Mouse (Mus musculus): ENCODE results near the gene Cst12. TPM values are rescaled to one million over a fixed set of nuclear protein-coding genes. Genes with fewer than 3 reads are reported as not detected.

Gene Cst12
- polyA plus RNA-seq, 1 experiment from 2014 or later = not detected

DNA sequence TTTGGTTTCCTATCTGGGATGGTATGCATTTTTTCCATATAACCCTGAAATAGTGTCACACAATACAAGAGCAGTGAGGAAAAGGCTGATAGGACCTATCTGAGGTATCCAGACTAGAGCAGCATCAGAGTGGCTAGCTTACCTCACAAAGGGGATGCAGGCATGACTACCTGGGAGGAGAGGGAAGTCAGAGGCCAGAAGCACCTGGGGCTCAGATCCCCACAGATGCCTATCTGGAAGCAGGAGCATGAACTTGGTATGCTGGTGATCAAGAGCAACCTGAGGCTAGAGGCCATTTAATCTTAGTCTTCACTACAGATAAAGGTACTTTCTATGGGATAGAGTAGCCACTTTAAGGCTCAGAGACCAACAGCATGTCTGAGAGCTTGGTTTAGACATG is 30.7 kb downstream of the Cst12 start, which contains the start of gene Cst13:
Cst13 (plus strand) TSS at position 173 of the 400 bp plus-strand sequence.
- no peak within 1 kb of the TSS for H3K27ac ChIP-seq (ENCODE audit: low read length)
- no peaks in the 10 kb centered on the region for H3K9me3 ChIP-seq (ENCODE audit: low read length)
- no peaks in the 10 kb centered on the region for H3K36me3 ChIP-seq (ENCODE audit: insufficient read depth, low read length)
- no peak within 1 kb of the TSS for H3K4me2 ChIP-seq (replicated peaks; ENCODE audit: low read depth, low read length)
- no peak within 1 kb of the TSS for H3K4me3 ChIP-seq (ENCODE audit: low read depth, low read length)
- H3K4me1 ChIP-seq (ENCODE audit: insufficient read depth, low read depth, low read length) = no peaks in the 10 kb centered on the region
- DNase-seq (ENCODE audit: low spot score) (no peak), ATAC-seq (no peak)
- TF ChIP-seq CTCF (IDR thresholded peaks at IDR 0.05) (no peak), EP300 (IDR thresholded peaks at IDR 0.05) (no peak)
- H3K9ac ChIP-seq (replicated peaks; ENCODE audit: low read depth) = no peak within 1 kb of the TSS
- H3K27me3 ChIP-seq (replicated peaks; ENCODE audit: insufficient read depth, low read length) = no peaks in the 10 kb centered on the region

DNA sequence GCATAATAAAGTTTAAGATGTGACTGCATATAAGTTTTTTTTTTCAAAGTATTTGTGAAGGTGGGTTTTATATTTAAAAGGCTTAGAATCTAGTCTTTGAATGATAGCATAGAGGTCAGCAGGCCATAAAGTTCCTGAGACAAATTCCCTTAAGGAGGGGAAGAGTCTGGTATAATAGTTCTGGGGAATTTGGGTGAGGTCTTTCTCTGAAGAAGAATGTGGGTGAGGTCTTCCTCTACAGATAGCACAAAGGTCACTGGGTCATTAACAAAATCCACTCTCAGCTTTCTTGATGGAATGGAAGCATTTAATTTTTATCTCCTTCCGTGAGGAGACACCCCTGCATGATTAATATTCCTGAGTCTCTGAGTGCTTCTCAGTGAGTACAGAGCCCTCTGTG is 36.8 kb downstream of the Cst12 start:
- 37% methylated on average over 1 of the region's 1 CpGs for WGBS
- H3K27ac ChIP-seq (ENCODE audit: low read length) = no peak overlapping the region

DNA sequence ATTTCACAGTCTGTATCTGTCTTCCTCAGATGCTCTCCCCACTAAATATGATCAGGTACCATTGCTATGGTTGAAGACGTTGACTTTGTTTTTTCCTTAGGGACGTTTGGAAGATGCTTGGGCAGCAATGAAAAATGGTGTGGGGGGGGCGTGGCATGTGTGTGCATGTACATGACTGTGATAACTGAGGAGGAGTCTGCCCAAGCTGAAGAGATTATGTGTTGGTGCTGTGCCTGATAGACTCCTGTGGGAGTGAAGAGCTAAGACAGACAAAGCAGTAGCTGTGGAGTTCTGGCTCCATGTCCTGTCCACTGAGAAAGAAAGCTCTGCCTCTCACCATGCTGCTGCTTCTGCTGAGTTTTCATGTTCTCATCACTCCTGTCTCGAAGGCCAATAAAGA is 45.8 kb downstream of the Cst12 start, which contains the start of gene Cst9:
Cst9 (plus strand) TSS at position 236 of the 400 bp plus-strand sequence.
- Histone ChIP-seq H3K9ac (replicated peaks; ENCODE audit: low read depth) (no peak within 1 kb of the TSS), H3K4me2 (replicated peaks; ENCODE audit: low read depth, low read length) (no peak within 1 kb of the TSS), H3K27ac (ENCODE audit: low read length) (no peak within 1 kb of the TSS), H3K27me3 (replicated peaks; ENCODE audit: insufficient read depth, low read length) (no peaks in the 10 kb centered on the region), H3K4me3 (ENCODE audit: low read depth, low read length) (no peak within 1 kb of the TSS), H3K4me1 (ENCODE audit: insufficient read depth, low read depth, low read length) (no peaks in the 10 kb centered on the region; the same call in 1 of the 2 replicates), H3K36me3 (ENCODE audit: insufficient read depth, low read length) (no peaks in the 10 kb centered on the region), H3K9me3 (ENCODE audit: low read length) (no peaks in the 10 kb centered on the region)
- 53% methylated on average over 4 of the region's 4 CpGs for WGBS
- no peak for DNase-seq (ENCODE audit: low spot score)
- TF ChIP-seq CTCF (IDR thresholded peaks at IDR 0.05) (no peak), EP300 (IDR thresholded peaks at IDR 0.05) (no peak)
- no peak for ATAC-seq

More for the DNA sequence above, 36.8 kb downstream of the Cst12 start:
- no peak overlapping the region for H3K4me2 ChIP-seq (replicated peaks; ENCODE audit: low read depth, low read length)
- no peaks in the 10 kb centered on the region for H3K9me3 ChIP-seq (ENCODE audit: low read length)
- TF ChIP-seq CTCF (IDR thresholded peaks at IDR 0.05) (no peak), EP300 (IDR thresholded peaks at IDR 0.05) (no peak)
- no peaks in the 10 kb centered on the region for H3K36me3 ChIP-seq (ENCODE audit: insufficient read depth, low read length)
- DNase-seq (ENCODE audit: low spot score) (no peak), ATAC-seq (no peak)
- H3K4me3 ChIP-seq (ENCODE audit: low read depth, low read length) = no peak overlapping the region
- no peaks in the 10 kb centered on the region for H3K27me3 ChIP-seq (replicated peaks; ENCODE audit: insufficient read depth, low read length)
- no peak overlapping the region for H3K9ac ChIP-seq (replicated peaks; ENCODE audit: low read depth)
- H3K4me1 ChIP-seq (ENCODE audit: insufficient read depth, low read depth, low read length) = no peaks in the 10 kb centered on the region

DNA sequence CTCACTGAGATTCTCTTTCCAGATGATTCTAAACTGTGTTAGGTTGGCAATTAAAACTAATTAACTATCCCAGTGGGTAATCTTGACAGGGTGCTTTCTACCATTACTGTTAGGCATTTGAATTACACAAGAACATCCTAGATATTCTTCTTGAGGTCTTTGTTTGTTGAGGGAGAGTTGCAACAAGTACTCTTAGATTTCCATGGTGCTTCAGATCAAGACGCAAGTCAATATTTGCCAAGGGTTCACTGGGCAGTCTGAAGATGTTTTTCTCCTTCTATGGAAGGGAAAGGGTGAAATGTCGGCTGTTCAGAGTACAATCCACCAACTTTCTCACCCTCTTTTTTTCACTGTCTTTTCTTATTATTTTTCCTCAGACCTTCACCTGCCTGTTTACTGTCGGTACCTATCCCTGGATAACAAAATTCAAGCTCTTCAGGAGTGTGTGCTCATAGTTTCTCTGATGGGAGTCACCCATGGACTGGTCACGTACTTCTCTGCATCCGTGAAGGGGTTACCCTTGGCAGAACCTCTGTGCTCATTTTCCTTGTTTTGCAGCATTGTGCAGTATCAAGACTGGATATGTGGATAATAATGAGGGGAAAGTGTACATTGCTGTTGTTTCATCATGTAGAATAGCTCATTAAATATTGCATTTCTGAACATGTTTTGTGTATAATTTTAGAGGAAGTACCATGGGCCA is 49.1 kb downstream of the Cst12 start:
- Histone ChIP-seq H3K9me3 (ENCODE audit: low read length) (no peaks in the 10 kb centered on the region), H3K4me1 (ENCODE audit: insufficient read depth, low read depth, low read length) (no peaks in the 10 kb centered on the region; the same call in 1 of the 2 replicates), H3K36me3 (ENCODE audit: insufficient read depth, low read length) (no peaks in the 10 kb centered on the region), H3K27ac (ENCODE audit: low read length) (peak overlapping the region; percentile 57), H3K4me3 (ENCODE audit: low read depth, low read length) (no peak overlapping the region), H3K27me3 (replicated peaks; ENCODE audit: insufficient read depth, low read length) (no peaks in the 10 kb centered on the region), H3K9ac (replicated peaks; ENCODE audit: low read depth) (no peak overlapping the region), H3K4me2 (replicated peaks; ENCODE audit: low read depth, low read length) (no peak overlapping the region)
- DNase-seq (ENCODE audit: low spot score) (peak; percentile 83), ATAC-seq (peak; percentile 88)
- TF ChIP-seq EP300 (IDR thresholded peaks at IDR 0.05) = peak; percentile 77
- no peak for TF ChIP-seq CTCF (IDR thresholded peaks at IDR 0.05)
- WGBS = 47% methylated on average over 5 of the region's 5 CpGs

DNA sequence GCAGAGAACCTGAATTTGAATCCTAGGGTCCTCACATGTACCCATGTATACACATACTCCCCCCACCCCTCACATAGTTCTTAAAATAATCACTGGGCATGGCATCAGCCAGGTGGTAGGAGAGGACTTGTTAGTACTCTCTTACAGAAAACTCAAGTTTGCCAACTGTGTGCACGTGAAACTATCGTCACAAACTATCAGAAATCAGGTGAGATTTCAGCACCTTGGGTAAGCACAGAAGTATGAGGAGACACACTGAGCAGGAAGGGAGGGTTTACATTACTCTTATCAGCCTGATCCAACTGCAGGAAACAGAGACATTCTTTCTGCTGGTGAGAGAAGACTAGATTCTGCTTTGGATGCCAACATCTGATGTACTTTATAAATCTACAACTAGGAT is 50.1 kb downstream of the Cst12 start:
- no peaks in the 10 kb centered on the region for H3K9me3 ChIP-seq (ENCODE audit: low read length)
- TF ChIP-seq CTCF (IDR thresholded peaks at IDR 0.05) = no peak
- peak; percentile 69 for TF ChIP-seq EP300 (IDR thresholded peaks at IDR 0.05)
- no peaks in the 10 kb centered on the region for H3K36me3 ChIP-seq (ENCODE audit: insufficient read depth, low read length)
- H3K4me1 ChIP-seq (ENCODE audit: insufficient read depth, low read depth, low read length) = no peaks in the 10 kb centered on the region; the same call in 1 of the 2 replicates
- ATAC-seq = peak; percentile 68
- H3K27ac ChIP-seq (ENCODE audit: low read length) = peak overlapping the region; percentile 33; the same call in 1 of the 2 replicates
- no peak overlapping the region for H3K9ac ChIP-seq (replicated peaks; ENCODE audit: low read depth)
- no peaks in the 10 kb centered on the region for H3K27me3 ChIP-seq (replicated peaks; ENCODE audit: insufficient read depth, low read length)
- peak; percentile 56 for DNase-seq (ENCODE audit: low spot score)
- H3K4me2 ChIP-seq (replicated peaks; ENCODE audit: low read depth, low read length) = no peak overlapping the region
- H3K4me3 ChIP-seq (ENCODE audit: low read depth, low read length) = no peak overlapping the region
- 36% methylated on average over 2 of the region's 2 CpGs for WGBS

Other genes starting within 250 kb of the Cst12 start
- gene Nxt1, start 116.8 kb upstream of the Cst12 start, polyA plus RNA-seq (2015; fragmentation: Nextera tagmentation; extraction: Ambion mirVana) = 46.2 and 46.4 TPM in 2 replicates
- gene Gzf1, start 108.3 kb upstream of the Cst12 start, polyA plus RNA-seq (2015; fragmentation: Nextera tagmentation; extraction: Ambion mirVana) = 21.3 and 23.7 TPM in 2 replicates
- gene Napb, start 56.9 kb upstream of the Cst12 start, polyA plus RNA-seq (2015; fragmentation: Nextera tagmentation; extraction: Ambion mirVana) = 1.4 TPM in 2 replicates
- not detected in 2 replicates for gene Cstl1, start 39.0 kb upstream of the Cst12 start, polyA plus RNA-seq (2015; fragmentation: Nextera tagmentation; extraction: Ambion mirVana)
- not detected in 2 replicates for gene Cst11, start 17.9 kb upstream of the Cst12 start, polyA plus RNA-seq (2015; fragmentation: Nextera tagmentation; extraction: Ambion mirVana)
- not detected in 2 replicates for gene 8030411F24Rik, start 7.4 kb upstream of the Cst12 start, polyA plus RNA-seq (2015; fragmentation: Nextera tagmentation; extraction: Ambion mirVana)
- gene Cst8, start 9.4 kb downstream of the Cst12 start, polyA plus RNA-seq (2015; fragmentation: Nextera tagmentation; extraction: Ambion mirVana) = 12.9 and 19.4 TPM in 2 replicates
- gene Cst13, start 30.7 kb downstream of the Cst12 start, polyA plus RNA-seq (2015; fragmentation: Nextera tagmentation; extraction: Ambion mirVana) = not detected in 2 replicates
- gene Cst9, start 45.8 kb downstream of the Cst12 start, polyA plus RNA-seq (2015; fragmentation: Nextera tagmentation; extraction: Ambion mirVana) = 1.5 and 2.5 TPM in 2 replicates
- gene 9230104L09Rik, start 75.7 kb downstream of the Cst12 start, polyA plus RNA-seq (2015; fragmentation: Nextera tagmentation; extraction: Ambion mirVana) = 0.94 and 1.5 TPM in 2 replicates
- 755 and 866 TPM in 2 replicates for gene Cst3, start 86.3 kb downstream of the Cst12 start, polyA plus RNA-seq (2015; fragmentation: Nextera tagmentation; extraction: Ambion mirVana)
- gene Gm1330, start 213.9 kb downstream of the Cst12 start, polyA plus RNA-seq (2015; fragmentation: Nextera tagmentation; extraction: Ambion mirVana) = not detected in 2 replicates
- not detected in 2 replicates for gene Gm10750, start 227.9 kb downstream of the Cst12 start, polyA plus RNA-seq (2015; fragmentation: Nextera tagmentation; extraction: Ambion mirVana)